Mouse (Mus musculus) CH12.LX (cell line): Measurements from ENCODE around the gene Tns3. TPM values are rescaled to one million over a fixed set of nuclear protein-coding genes. Genes with fewer than 3 reads are reported as not detected.

Source experiments
- DNase-seq: peaks from one replicate; pipeline ENCODE4 v3.0.0-alpha.2; 2013; ENCODE audit errors: extremely low read depth
- H3K27ac ChIP-seq: 2 replicates; pipeline ENCODE4 v1.5.1; 2012; ENCODE audit warnings: low read depth, mild to moderate bottlenecking, control low read depth, moderate library complexity; ENCODE audit not compliant: insufficient read depth
- H3K27me3 ChIP-seq: replicated peaks from 2 replicates; pipeline ENCODE3; 2012; ENCODE audit warnings: inconsistent platforms
- H3K36me3 ChIP-seq, 2 experiments: replicated peaks in 1 of 2; 2 replicates each; pipeline versions ENCODE3 to v1.6.1; 2012; ENCODE audit warnings: inconsistent platforms in 1 of 2, low read length in 1 of 2, mild to moderate bottlenecking in 1 of 2, mixed read lengths in 1 of 2, moderate library complexity in 1 of 2; ENCODE audit not compliant: control insufficient read depth in 1 of 2, insufficient read depth in 1 of 2
- H3K4me1 ChIP-seq, 2 experiments: 2 replicates each; pipeline ENCODE4 v1.6.1; 2012; ENCODE audit warnings: inconsistent platforms in 1 of 2, moderate library complexity in 1 of 2; ENCODE audit not compliant: insufficient read depth in 2 of 2, control insufficient read depth in 1 of 2
- H3K4me2 ChIP-seq: 2 replicates; pipeline ENCODE4 v1.6.1; 2012; ENCODE audit warnings: low read depth, mild to moderate bottlenecking, control low read depth; ENCODE audit not compliant: poor library complexity, insufficient read depth, severe bottlenecking
- H3K4me3 ChIP-seq, 3 experiments: fragments of 150-350 bp in 1 of 3; sonication (generic) in 1 of 3; replicated peaks in 1 of 3; 2 replicates each; pipeline versions ENCODE3 to v1.5.1; 2011 to 2012; ENCODE audit warnings: low read depth in 2 of 3, low read length in 2 of 3, mild to moderate bottlenecking in 2 of 3, moderate library complexity in 2 of 3, control low read depth in 1 of 3, improper control_type of control experiment in 1 of 3, inconsistent platforms in 1 of 3, mixed read lengths in 1 of 3; ENCODE audit not compliant: poor library complexity in 1 of 3
- H3K79me2 ChIP-seq: replicated peaks from 2 replicates; pipeline ENCODE4 v1.6.1; 2012; ENCODE audit warnings: mild to moderate bottlenecking, moderate library complexity; ENCODE audit not compliant: control insufficient read depth, poor library complexity, insufficient read depth, severe bottlenecking; ENCODE audit errors: extremely low read depth
- H3K9ac ChIP-seq: 2 replicates; pipeline ENCODE4 v1.6.1; 2012; ENCODE audit warnings: low read depth, mild to moderate bottlenecking, control low read depth, moderate library complexity; ENCODE audit not compliant: insufficient read depth
- H3K9me3 ChIP-seq: replicated peaks from 2 replicates; pipeline ENCODE3; 2012; ENCODE audit warnings: low read length, inconsistent platforms, mixed read lengths
- BHLHE40 ChIP-seq: IDR thresholded peaks from 2 replicates; pipeline ENCODE4 v1.6.1; 2011; ENCODE audit warnings: mild to moderate bottlenecking, low read depth, low read length, improper control_type of control experiment
- CHD1 ChIP-seq: IDR thresholded peaks from 2 replicates; pipeline ENCODE4 v1.6.1; 2012; ENCODE audit warnings: low read depth, low read length, improper control_type of control experiment, inconsistent platforms
- CHD2 ChIP-seq: IDR thresholded peaks from 2 replicates; pipeline ENCODE4 v1.6.1; 2011; ENCODE audit warnings: low read length, improper control_type of control experiment
- E2F4 ChIP-seq: IDR thresholded peaks from 2 replicates; pipeline ENCODE4 v1.6.1; 2011; ENCODE audit warnings: low read depth, low read length, improper control_type of control experiment; ENCODE audit not compliant: insufficient replicate concordance
- ETS1 ChIP-seq: conservative IDR thresholded peaks from 2 replicates; pipeline ENCODE4 v1.6.1; 2012; ENCODE audit warnings: low read depth, mild to moderate bottlenecking, inconsistent platforms, low read length, improper control_type of control experiment, moderate library complexity
- GABPA ChIP-seq: IDR thresholded peaks from 2 replicates; pipeline ENCODE4 v1.6.1; 2012; ENCODE audit warnings: low read depth, low read length, improper control_type of control experiment, inconsistent platforms; ENCODE audit not compliant: insufficient replicate concordance
- HCFC1 ChIP-seq: IDR thresholded peaks from 2 replicates; pipeline ENCODE4 v1.6.1; 2012; ENCODE audit warnings: low read depth, mild to moderate bottlenecking, inconsistent platforms, low read length, improper control_type of control experiment
- IRF4 ChIP-seq: IDR thresholded peaks from 2 replicates; pipeline ENCODE4 v1.6.1; 2014; ENCODE audit warnings: low read depth, mild to moderate bottlenecking, inconsistent platforms, low read length, improper control_type of control experiment
- JUN ChIP-seq: IDR thresholded peaks from 2 replicates; pipeline ENCODE4 v1.6.1; 2011; ENCODE audit warnings: low read depth, mild to moderate bottlenecking, low read length, improper control_type of control experiment, moderate library complexity; ENCODE audit not compliant: insufficient read depth
- JUND ChIP-seq: conservative IDR thresholded peaks from 2 replicates; pipeline ENCODE4 v1.6.1; 2011; ENCODE audit warnings: low read depth, low read length, improper control_type of control experiment
- MAFK ChIP-seq: IDR thresholded peaks from 2 replicates; pipeline ENCODE4 v1.6.1; 2011; ENCODE audit warnings: low read length, improper control_type of control experiment; ENCODE audit not compliant: insufficient replicate concordance
- MAZ ChIP-seq: IDR thresholded peaks from 2 replicates; pipeline ENCODE4 v1.6.1; 2012; ENCODE audit warnings: low read depth, mild to moderate bottlenecking, inconsistent platforms, low read length, improper control_type of control experiment, moderate library complexity
- MEF2A ChIP-seq: IDR thresholded peaks from 2 replicates; pipeline ENCODE4 v1.6.1; 2014; ENCODE audit warnings: low read depth, mild to moderate bottlenecking, inconsistent platforms, low read length, improper control_type of control experiment, borderline replicate concordance
- MXI1 ChIP-seq: IDR thresholded peaks from 2 replicates; pipeline ENCODE4 v1.6.1; 2011; ENCODE audit warnings: mild to moderate bottlenecking, low read depth, low read length, improper control_type of control experiment
- MYC ChIP-seq: IDR thresholded peaks from 2 replicates; pipeline ENCODE4 v1.6.1; 2011; ENCODE audit warnings: low read depth, mild to moderate bottlenecking, improper control_type of control experiment, low read length
- NELFE ChIP-seq: IDR thresholded peaks from 2 replicates; pipeline ENCODE4 v1.6.1; 2011; ENCODE audit warnings: low read depth, low read length, improper control_type of control experiment
- NRF1 ChIP-seq: IDR thresholded peaks from 2 replicates; pipeline ENCODE4 v1.6.1; 2014; ENCODE audit warnings: low read depth, mild to moderate bottlenecking, inconsistent platforms, low read length, improper control_type of control experiment, moderate library complexity
- PAX5 ChIP-seq: IDR thresholded peaks from 2 replicates; pipeline ENCODE4 v1.6.1; 2012; ENCODE audit warnings: low read length, inconsistent platforms, mixed read lengths
- RAD21 ChIP-seq: IDR thresholded peaks from 2 replicates; pipeline ENCODE4 v1.6.1; 2011; ENCODE audit warnings: low read depth, mild to moderate bottlenecking, low read length, improper control_type of control experiment, moderate library complexity
- RCOR1 ChIP-seq: conservative IDR thresholded peaks from 2 replicates; pipeline ENCODE4 v1.6.1; 2012; ENCODE audit warnings: low read depth, mild to moderate bottlenecking, inconsistent platforms, low read length, improper control_type of control experiment
- SIN3A ChIP-seq: IDR thresholded peaks from 2 replicates; pipeline ENCODE4 v1.6.1; 2012; ENCODE audit warnings: low read length, improper control_type of control experiment, inconsistent platforms
- SMC3 ChIP-seq: IDR thresholded peaks from 2 replicates; pipeline ENCODE4 v1.6.1; 2011; ENCODE audit warnings: low read depth, low read length, improper control_type of control experiment
- TBP ChIP-seq: conservative IDR thresholded peaks from 2 replicates; pipeline ENCODE4 v1.6.1; 2011; ENCODE audit warnings: low read depth, low read length, improper control_type of control experiment
- TCF12 ChIP-seq: IDR thresholded peaks from 2 replicates; pipeline ENCODE4 v1.6.1; 2014; ENCODE audit warnings: low read depth, mild to moderate bottlenecking, inconsistent platforms, low read length, improper control_type of control experiment
- UBTF ChIP-seq: IDR thresholded peaks from 2 replicates; pipeline ENCODE4 v1.6.1; 2012; ENCODE audit warnings: low read depth, mild to moderate bottlenecking, inconsistent platforms, low read length, improper control_type of control experiment, moderate library complexity
- USF2 ChIP-seq: conservative IDR thresholded peaks from 2 replicates; pipeline ENCODE4 v1.6.1; 2011; ENCODE audit warnings: low read depth, low read length, improper control_type of control experiment
- ZMIZ1 ChIP-seq: IDR thresholded peaks from 2 replicates; pipeline ENCODE4 v1.6.1; 2012; ENCODE audit warnings: low read depth, mild to moderate bottlenecking, inconsistent platforms, low read length, improper control_type of control experiment
- ZNF384 ChIP-seq: IDR thresholded peaks from 2 replicates; pipeline ENCODE4 v1.6.1; 2012; ENCODE audit warnings: low read depth, low read length, improper control_type of control experiment, inconsistent platforms
- dilution Hi-C: fragments of 300-500 bp; cut with MboI; formaldehyde crosslinking; loops from 2 replicates; pipeline ENCODE4 v1.14.3; 2020; ENCODE audit warnings: low sequenced_read_pairs; ENCODE audit not compliant: extremely low pct_unique_long_range_greater_than_20kb, extremely low pct_ligation_motif_present
- in situ Hi-C: fragments of 300-500 bp; cut with MboI; formaldehyde crosslinking; loops from 3 replicates; pipeline ENCODE4 v1.14.3; 2019; ENCODE audit warnings: low sequenced_read_pairs, low pct_ligation_motif_present, low pct_unique_long_range_greater_than_20kb, mixed read lengths
- polyA plus RNA-seq: library from polyadenylated mRNA; unstranded; fragments of >175 nt; gene quantifications from 2 replicates; pipeline ENCODE4 v1.2.1, GENCODE M21; 2012; ENCODE audit warnings: low read depth; ENCODE audit not compliant: insufficient read length
- total RNA-seq, 2 experiments: library from RNA; depleted of rRNA; stranded (reverse); fragments of 300-350 nt in 1 of 2; fragments of >200 nt in 1 of 2; gene quantifications; 2 replicates each; pipeline ENCODE4 v1.2.3; 2012 to 2014

Gene Tns3
- total and polyA plus RNA-seq, 3 experiments = 0.03 to 1.3 (median 0.33) TPM

- TF ChIP-seq NRF1 (no peak), IRF4 (no peak), CHD2 (no peak), JUN (no peak), MEF2A (no peak), TBP (no peak), PAX5 (no peak), SMC3 (no peak), MAFK (no peak), HCFC1 (no peak), ZMIZ1 (no peak), CHD1 (no peak), NELFE (no peak), MYC (no peak), JUND (no peak), TCF12 (no peak), ETS1 (no peak), RCOR1 (no peak), UBTF (no peak), MXI1 (no peak)
- TF ChIP-seq, all 38 proteins: peak for 0
- H3K36me3 ChIP-seq = no peaks in the 10 kb centered on the region
- no peaks in the 10 kb centered on the region for H3K79me2 ChIP-seq
- dilution Hi-C loops (no loop called here), in situ Hi-C loops (no loop called here)
- no peak overlapping the region for H3K4me2 ChIP-seq
- H3K9ac ChIP-seq = no peak overlapping the region
- no peak overlapping the region for H3K27ac ChIP-seq
- DNase-seq = no peak
- peaks cover 18 to 24% of the 10 kb centered on the region in 2 experiments for H3K4me1 ChIP-seq
- peaks cover 72% of the 10 kb centered on the region for H3K27me3 ChIP-seq
- H3K9me3 ChIP-seq = peaks cover 2% of the 10 kb centered on the region
- no peak overlapping the region for H3K4me3 ChIP-seq
Observed at GRCm38 (mm10) chr11:8691605-8692004, 27.3 kb upstream of the Tns3 start.

DNA sequence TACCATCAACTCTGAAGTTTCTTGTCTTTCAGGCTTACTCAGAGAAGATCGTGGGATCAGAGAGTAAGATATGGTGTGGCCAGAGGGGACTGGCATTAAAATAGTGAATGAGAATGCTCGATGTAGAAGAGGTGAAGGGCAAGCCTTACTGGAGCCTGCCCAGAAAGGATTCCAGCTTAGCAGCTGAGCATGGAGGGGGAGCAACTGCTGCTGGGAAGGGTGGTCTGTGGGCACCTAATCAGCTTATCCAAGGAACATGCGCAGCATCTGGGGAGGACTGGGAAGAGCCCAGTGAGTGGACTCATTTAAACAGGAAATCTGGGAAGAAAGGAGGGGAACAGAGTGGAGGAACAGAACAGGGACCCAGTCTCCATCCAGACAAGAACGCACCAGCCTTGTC is 26.3 kb upstream of the Tns3 start:
- H3K9me3 ChIP-seq = peaks cover 2% of the 10 kb centered on the region
- H3K9ac ChIP-seq = no peak overlapping the region; the same call in 1 of the 2 replicates
- H3K4me1 ChIP-seq = peaks cover 24 to 30% of the 10 kb centered on the region in 2 experiments
- in situ Hi-C loops (no loop called here), dilution Hi-C loops (no loop called here)
- H3K36me3 ChIP-seq = no peaks in the 10 kb centered on the region
- TF ChIP-seq MAZ = no peak
- TF ChIP-seq JUND = no peak
- TF ChIP-seq BHLHE40 = no peak
- TF ChIP-seq NRF1 = no peak
- no peak for TF ChIP-seq SIN3A
- TF ChIP-seq TBP = no peak
- no peak for TF ChIP-seq RAD21
- TF ChIP-seq NELFE = no peak
- no peak for TF ChIP-seq E2F4
- no peak for TF ChIP-seq CHD2
- no peak for TF ChIP-seq GABPA
- TF ChIP-seq MAFK = no peak
- TF ChIP-seq ZNF384 = no peak
- TF ChIP-seq ETS1 = no peak
- TF ChIP-seq USF2 = no peak
- H3K4me2 ChIP-seq = no peak overlapping the region
- H3K4me3 ChIP-seq = no peak overlapping the region
- H3K79me2 ChIP-seq = no peaks in the 10 kb centered on the region
- H3K27ac ChIP-seq = no peak overlapping the region
- DNase-seq = no peak
- H3K27me3 ChIP-seq = peaks cover 75% of the 10 kb centered on the region
